Mouse (Mus musculus) C2C12 (cell line): ENCODE results near the gene Rfx2. TPM values are rescaled to one million over a fixed set of nuclear protein-coding genes. Genes with fewer than 3 reads are reported as not detected.

Experiments used
- H3K27me3 ChIP-seq: one replicate; pipeline ENCODE4 v1.6.1; 2011; ENCODE audit not compliant: control insufficient read depth, insufficient read depth, insufficient read length
- H3K36me3 ChIP-seq: one replicate; pipeline ENCODE4 v1.6.1; 2011; ENCODE audit not compliant: control insufficient read depth, insufficient read depth
- H3K4me3 ChIP-seq: one replicate; pipeline ENCODE4 v1.5.1; 2011; ENCODE audit warnings: mild to moderate bottlenecking, control low read depth; ENCODE audit not compliant: poor library complexity, insufficient read depth, severe bottlenecking
- H3K79me2 ChIP-seq: one replicate; pipeline ENCODE4 v1.6.1; 2011; ENCODE audit not compliant: control insufficient read depth, insufficient read depth
- H3K79me3 ChIP-seq: one replicate; pipeline ENCODE4 v1.6.1; 2011; ENCODE audit warnings: low read depth, control low read depth
- H3ac ChIP-seq: one replicate; pipeline ENCODE3; 2011; ENCODE audit warnings: low read depth; ENCODE audit not compliant: control insufficient read depth, insufficient read length
- CEBPB ChIP-seq: IDR thresholded peaks from one replicate; pipeline ENCODE4 v1.6.1; 2011; ENCODE audit warnings: low read depth, mild to moderate bottlenecking, control low read depth, moderate library complexity
- CTCF ChIP-seq: IDR thresholded peaks from one replicate; pipeline ENCODE4 v1.5.1; 2011; ENCODE audit not compliant: control insufficient read depth, insufficient read depth, insufficient read length
- FOSL1 ChIP-seq: IDR thresholded peaks from one replicate; pipeline ENCODE4 v1.8.0; 2011; ENCODE audit warnings: mild to moderate bottlenecking, low read length; ENCODE audit not compliant: poor library complexity, insufficient read depth, severe bottlenecking
- MAX ChIP-seq: IDR thresholded peaks from one replicate; pipeline ENCODE4 v1.6.1; 2011; ENCODE audit warnings: mild to moderate bottlenecking, control low read depth
- MYOD1 ChIP-seq: IDR thresholded peaks from one replicate; pipeline ENCODE4 v1.6.1; 2011; ENCODE audit warnings: low read depth; ENCODE audit not compliant: control insufficient read depth, insufficient read length
- MYOG ChIP-seq: IDR thresholded peaks from one replicate; pipeline ENCODE4 v1.6.1; 2011; ENCODE audit not compliant: control insufficient read depth, insufficient read length; ENCODE audit errors: extremely low read depth
- USF1 ChIP-seq: IDR thresholded peaks from one replicate; pipeline ENCODE4 v1.6.1; 2011; ENCODE audit warnings: low read depth, mild to moderate bottlenecking, control low read depth, moderate library complexity
- long read RNA-seq, 2 experiments: library from polyadenylated mRNA; unstranded; transcript quantifications; one replicate each; pipeline ENCODE4 v2.0.0; 2019 to 2020
- polyA plus RNA-seq: library from polyadenylated mRNA; unstranded; fragments of >200 nt; fragmentation: generic; extraction: Trizol; gene quantifications from one replicate; pipeline ENCODE4 v1.2.1, GENCODE M21; 2012; ENCODE audit warnings: missing spikeins

Gene Rfx2
- 2.6 TPM for polyA plus RNA-seq
- long read RNA-seq, experiment 1, partial matches to known transcripts = 2 of 3 reads
- long read RNA-seq, experiment 1, other reads (novel, unspliced or antisense) = 0 of 3 reads
- long read RNA-seq, experiment 2, partial matches to known transcripts = 1 of 3 reads
- long read RNA-seq, experiment 2, other reads (novel, unspliced or antisense) = 1 of 3 reads

GRCm38 (mm10) chr17:56830411-56831110 lies at the start of gene Rfx2:
TSS of gene Rfx2 (minus strand) at chr17:56831013.
- Histone ChIP-seq H3K27me3 (peaks cover 3% of the 10 kb centered on the region), H3K79me2 (no peaks in the 10 kb centered on the region), H3ac (peak within 1 kb of the TSS; percentile 75), H3K79me3 (no peaks in the 10 kb centered on the region), H3K4me3 (peak within 1 kb of the TSS; percentile 32), H3K36me3 (no peaks in the 10 kb centered on the region)
- TF ChIP-seq CTCF (no peak), FOSL1 (no peak), MYOD1 (no peak), MAX (no peak)

GRCm38 (mm10) chr17:56877426-56877825 lies 46.6 kb upstream of the Rfx2 start:
- H3K4me3 ChIP-seq = no peak overlapping the region
- H3K36me3 ChIP-seq = no peaks in the 10 kb centered on the region
- TF ChIP-seq MAX (no peak), FOSL1 (no peak), CEBPB (no peak), USF1 (no peak), CTCF (no peak), MYOD1 (no peak), MYOG (no peak)
- H3ac ChIP-seq = no peak overlapping the region
- no peaks in the 10 kb centered on the region for H3K79me3 ChIP-seq
- H3K79me2 ChIP-seq = no peaks in the 10 kb centered on the region
- H3K27me3 ChIP-seq = peaks cover 4% of the 10 kb centered on the region

GRCm38 (mm10) chr17:56876981-56877380 lies 46.2 kb upstream of the Rfx2 start:
- Histone ChIP-seq H3K79me3 (no peaks in the 10 kb centered on the region), H3K4me3 (no peak overlapping the region), H3K36me3 (no peaks in the 10 kb centered on the region), H3K79me2 (no peaks in the 10 kb centered on the region), H3K27me3 (peaks cover 4% of the 10 kb centered on the region), H3ac (no peak overlapping the region)
- no peak for TF ChIP-seq CEBPB
- no peak for TF ChIP-seq FOSL1
- TF ChIP-seq CTCF = no peak
- TF ChIP-seq MYOD1 = no peak
- TF ChIP-seq USF1 = no peak
- TF ChIP-seq MAX = no peak
- TF ChIP-seq MYOG = no peak

- TF ChIP-seq USF1 = no peak
- no peak for TF ChIP-seq MYOD1
- TF ChIP-seq FOSL1 = no peak
- no peak for TF ChIP-seq MYOG
- no peak for TF ChIP-seq MAX
- TF ChIP-seq CEBPB = no peak
- H3K79me2 ChIP-seq = no peaks in the 10 kb centered on the region
- H3K4me3 ChIP-seq = no peak overlapping the region
- no peak overlapping the region for H3ac ChIP-seq
- H3K36me3 ChIP-seq = no peaks in the 10 kb centered on the region
- peaks cover 4% of the 10 kb centered on the region for H3K27me3 ChIP-seq
- no peaks in the 10 kb centered on the region for H3K79me3 ChIP-seq
Observed at GRCm38 (mm10) chr17:56876465-56876864, 45.7 kb upstream of the Rfx2 start.

GRCm38 (mm10) chr17:56874936-56875651 lies 44.3 kb upstream of the Rfx2 start, which contains the start of gene 1700061G19Rik:
TSS of gene 1700061G19Rik (plus strand) at chr17:56875477.
- H3K79me3 ChIP-seq = no peaks in the 10 kb centered on the region
- H3K4me3 ChIP-seq = no peak within 1 kb of the TSS
- no peaks in the 10 kb centered on the region for H3K79me2 ChIP-seq
- H3K27me3 ChIP-seq = peaks cover 4% of the 10 kb centered on the region
- no peak within 1 kb of the TSS for H3ac ChIP-seq
- no peaks in the 10 kb centered on the region for H3K36me3 ChIP-seq
- no peak for TF ChIP-seq MYOG
- TF ChIP-seq FOSL1 = no peak
- no peak for TF ChIP-seq CEBPB
- TF ChIP-seq MYOD1 = no peak
- no peak for TF ChIP-seq CTCF
- no peak for TF ChIP-seq MAX
